Mouse (Mus musculus): ENCODE measurements around the gene Gpr107.

DNA sequence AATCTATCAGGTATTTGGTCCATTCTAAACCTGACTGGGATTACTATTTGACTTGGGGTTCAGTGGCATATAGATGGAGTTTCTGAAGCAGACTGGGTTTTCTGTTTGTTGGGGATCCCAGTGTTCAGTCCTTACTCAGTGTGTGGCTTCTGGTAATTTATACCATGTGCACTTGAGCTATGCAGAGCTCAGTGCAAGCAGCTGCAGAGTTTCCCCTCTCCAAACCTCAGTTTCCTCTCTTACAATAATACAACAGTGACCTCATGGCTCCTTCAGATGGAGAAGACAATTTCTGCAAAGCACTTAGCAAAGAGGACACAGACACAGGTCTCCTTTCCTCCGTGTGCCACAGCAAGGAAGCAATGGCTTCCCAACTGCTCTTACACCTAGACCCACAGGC is 7.2 kb upstream of the Gpr107 start:
- TF ChIP-seq CTCF (IDR thresholded peaks at IDR 0.05; ENCODE audit: low read depth, low read length): no peak
- TF ChIP-seq POLR2A (IDR thresholded peaks at IDR 0.05; ENCODE audit: insufficient read depth, low read length): no peak
- TF ChIP-seq EP300 (IDR thresholded peaks at IDR 0.05; ENCODE audit: insufficient read depth, low read depth, low read length): no peak

All from ES-Bruce4 (cell line).